Mouse (Mus musculus) midbrain, postnatal 0 days (tissue): ENCODE results near the gene Ism1. TPM values are rescaled to one million over a fixed set of nuclear protein-coding genes. Genes with fewer than 3 reads are reported as not detected.

Source experiments
- ATAC-seq: fragments of 200-750 bp; cut with Nextera tagmentation; 2 replicates; pipeline ENCODE4 v1.8.0; 2017; ENCODE audit warnings: moderate number of reproducible peaks, mild to moderate bottlenecking, moderate TSS enrichment, moderate library complexity; ENCODE audit not compliant: low FRiP score
- DNase-seq: peaks from one replicate; pipeline ENCODE4 v3.0.0-alpha.2; 2015; ENCODE audit warnings: low spot score
- H3K27ac ChIP-seq: fragments of 300-500 bp; sonication (generic); 2 replicates; pipeline ENCODE4 v1.5.1; 2014; ENCODE audit warnings: low read depth, mild to moderate bottlenecking, low read length, mixed read lengths
- H3K27me3 ChIP-seq: fragments of 300-500 bp; sonication (generic); 2 replicates; pipeline ENCODE4 v1.6.1; 2014; ENCODE audit warnings: low read length, control low read depth, mixed read lengths; ENCODE audit not compliant: insufficient read depth
- H3K36me3 ChIP-seq: fragments of 300-500 bp; sonication (generic); 2 replicates; pipeline ENCODE4 v1.6.1; 2014; ENCODE audit warnings: low read length, control low read depth, mixed read lengths; ENCODE audit not compliant: insufficient read depth
- H3K4me1 ChIP-seq: fragments of 300-500 bp; sonication (generic); 2 replicates; pipeline ENCODE4 v1.6.1; 2014; ENCODE audit warnings: mild to moderate bottlenecking, control low read depth, antibody characterized with exemption, low read length, mixed read lengths; ENCODE audit not compliant: insufficient read depth
- H3K4me2 ChIP-seq: fragments of 300-500 bp; sonication (generic); 2 replicates; pipeline ENCODE4 v1.6.1; 2014; ENCODE audit warnings: low read depth, mild to moderate bottlenecking, low read length, mixed read lengths; ENCODE audit not compliant: poor library complexity, severe bottlenecking
- H3K4me3 ChIP-seq: fragments of 300-500 bp; sonication (generic); 2 replicates; pipeline ENCODE4 v1.5.1; 2014; ENCODE audit warnings: low read depth, mild to moderate bottlenecking, low read length, moderate library complexity
- H3K9ac ChIP-seq: fragments of 300-500 bp; sonication (generic); replicated peaks from 2 replicates; pipeline ENCODE4 v1.6.1; 2014; ENCODE audit warnings: mild to moderate bottlenecking, low read length, moderate library complexity, mixed read lengths; ENCODE audit not compliant: poor library complexity, severe bottlenecking
- H3K9me3 ChIP-seq: fragments of 300-500 bp; sonication (generic); 2 replicates; pipeline ENCODE4 v1.6.1; 2016; ENCODE audit warnings: low read length, control low read depth
- CTCF ChIP-seq: IDR thresholded peaks from 2 replicates; pipeline ENCODE4 v1.5.1; 2016; ENCODE audit warnings: antibody characterized with exemption, mild to moderate bottlenecking
- WGBS: fragments of 180-500 bp; shearing (Covaris S2); extraction: QIAGEN DNeasy Blood & Tissue Kit; methylation state at CpG from one replicate; pipeline ENCODE4 v1.1.7; 2014; 5-methylcytosine and 5-hydroxymethylcytosine counted together
- polyA plus RNA-seq: library from polyadenylated mRNA; unstranded; fragments of >200 nt; fragmentation: Nextera tagmentation; extraction: Ambion mirVana; gene quantifications from 2 replicates; pipeline ENCODE4 v1.2.1, GENCODE M21; 2015
- total RNA-seq: library from RNA; depleted of rRNA; stranded (reverse); fragments of >200 nt; gene quantifications from 2 replicates; pipeline ENCODE4 v1.2.3, GENCODE M21; 2014

Gene Ism1
- total and polyA plus RNA-seq, 2 experiments from 2014 or later: 0.73 to 1.3 TPM

- Histone ChIP-seq H3K4me2 (no peak overlapping the region), H3K4me3 (no peak overlapping the region), H3K9me3 (no peaks in the 10 kb centered on the region), H3K4me1 (no peaks in the 10 kb centered on the region), H3K27me3 (no peaks in the 10 kb centered on the region), H3K27ac (no peak overlapping the region), H3K9ac (no peak overlapping the region), H3K36me3 (no peaks in the 10 kb centered on the region)
- TF ChIP-seq CTCF: peak; percentile 46
- WGBS: 68% methylated on average over 3 of the region's 3 CpGs
- ATAC-seq (no peak), DNase-seq (no peak)
These were observed 100.3 kb downstream of the Ism1 start for GRCm38 (mm10) chr2:139778283-139778682.

DNA sequence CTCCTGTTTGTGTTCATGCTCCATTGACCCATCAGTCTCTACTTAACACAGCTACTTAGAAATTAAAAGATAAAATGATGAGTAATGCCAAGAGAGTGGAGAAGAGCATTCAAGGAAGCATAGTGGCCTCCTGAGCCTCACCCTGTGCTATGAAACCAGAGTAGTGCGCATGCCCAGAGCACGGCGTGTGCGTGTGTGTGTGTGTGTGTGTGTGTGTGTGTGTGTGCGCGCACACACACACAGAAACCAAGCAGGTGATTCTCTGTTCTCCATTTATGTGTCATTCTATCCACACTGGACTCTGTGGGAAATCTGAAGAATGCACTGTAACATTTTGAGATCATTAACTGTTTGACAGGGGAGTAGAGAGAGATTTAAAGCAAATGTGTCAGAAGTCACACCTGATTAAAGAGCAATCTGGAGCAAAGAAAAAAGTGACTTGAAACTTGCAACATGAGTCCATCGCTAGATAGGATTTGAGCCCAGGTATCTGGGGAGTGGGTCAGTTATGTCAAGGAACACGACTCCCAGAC is 105.4 kb downstream of the Ism1 start:
- WGBS: 91% methylated on average over 8 of the region's 8 CpGs
- DNase-seq (no peak), ATAC-seq (no peak)
- Histone ChIP-seq H3K9me3 (no peaks in the 10 kb centered on the region), H3K36me3 (no peaks in the 10 kb centered on the region), H3K4me1 (no peaks in the 10 kb centered on the region), H3K4me2 (no peak overlapping the region), H3K27me3 (no peaks in the 10 kb centered on the region), H3K4me3 (no peak overlapping the region), H3K27ac (no peak overlapping the region), H3K9ac (no peak overlapping the region)
- TF ChIP-seq CTCF: no peak

DNA sequence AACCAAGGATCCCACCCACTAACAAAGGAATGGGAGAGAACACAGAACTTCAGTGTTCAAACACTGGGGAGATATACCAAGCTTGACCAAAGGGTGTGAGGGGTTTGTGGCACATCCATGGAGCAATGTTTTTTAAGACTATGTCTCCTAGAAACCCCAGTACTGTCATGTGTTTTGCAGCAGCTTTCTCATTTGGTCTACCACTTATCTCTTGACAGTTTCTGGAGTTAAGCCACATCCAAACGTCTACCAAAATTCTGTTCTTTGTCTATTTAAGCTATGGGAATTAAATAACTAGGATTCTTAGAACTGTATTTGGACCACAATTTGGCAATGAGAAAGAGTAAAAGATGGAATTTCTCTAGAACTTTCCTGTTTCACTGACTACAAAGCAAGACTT is 106.5 kb downstream of the Ism1 start:
- no peak for TF ChIP-seq CTCF
- no peak overlapping the region for H3K27ac ChIP-seq
- H3K9ac ChIP-seq: no peak overlapping the region
- H3K27me3 ChIP-seq: no peaks in the 10 kb centered on the region
- H3K4me2 ChIP-seq: no peak overlapping the region
- H3K9me3 ChIP-seq: no peaks in the 10 kb centered on the region
- DNase-seq (no peak), ATAC-seq (no peak)
- 79% methylated on average over 1 of the region's 1 CpGs for WGBS
- H3K4me3 ChIP-seq: no peak overlapping the region
- no peaks in the 10 kb centered on the region for H3K36me3 ChIP-seq
- no peaks in the 10 kb centered on the region for H3K4me1 ChIP-seq

DNA sequence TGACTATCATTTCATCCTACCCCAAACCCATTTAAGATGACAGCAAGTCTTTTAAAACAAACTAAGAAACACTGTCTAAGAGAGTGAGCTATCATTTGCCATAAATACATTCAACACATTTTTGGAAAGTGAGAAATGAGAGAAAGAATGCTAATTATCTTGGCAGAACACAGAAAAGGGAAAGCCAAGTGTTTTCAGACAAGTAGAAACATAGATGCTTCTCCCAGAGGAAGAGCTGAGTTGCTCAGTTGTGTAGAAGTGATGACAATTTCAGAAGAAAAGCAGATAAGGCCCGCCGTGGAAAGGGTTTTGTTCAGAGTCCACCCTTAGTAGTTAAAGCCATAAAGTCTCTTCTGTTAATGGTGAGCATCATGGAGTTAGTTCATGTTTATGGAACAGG is 107.0 kb downstream of the Ism1 start:
- H3K4me3 ChIP-seq: no peak overlapping the region
- DNase-seq (no peak), ATAC-seq (no peak)
- no peaks in the 10 kb centered on the region for H3K27me3 ChIP-seq
- H3K9ac ChIP-seq: no peak overlapping the region
- no peak overlapping the region for H3K27ac ChIP-seq
- H3K9me3 ChIP-seq: no peaks in the 10 kb centered on the region
- H3K4me1 ChIP-seq: no peaks in the 10 kb centered on the region
- WGBS: 83% methylated on average over 2 of the region's 2 CpGs
- no peaks in the 10 kb centered on the region for H3K36me3 ChIP-seq
- no peak for TF ChIP-seq CTCF
- no peak overlapping the region for H3K4me2 ChIP-seq

GRCm38 (mm10) chr2:139788658-139789057 is 110.7 kb downstream of the Ism1 start:
- 82% methylated on average over 4 of the region's 4 CpGs for WGBS
- no peak for ATAC-seq

DNA sequence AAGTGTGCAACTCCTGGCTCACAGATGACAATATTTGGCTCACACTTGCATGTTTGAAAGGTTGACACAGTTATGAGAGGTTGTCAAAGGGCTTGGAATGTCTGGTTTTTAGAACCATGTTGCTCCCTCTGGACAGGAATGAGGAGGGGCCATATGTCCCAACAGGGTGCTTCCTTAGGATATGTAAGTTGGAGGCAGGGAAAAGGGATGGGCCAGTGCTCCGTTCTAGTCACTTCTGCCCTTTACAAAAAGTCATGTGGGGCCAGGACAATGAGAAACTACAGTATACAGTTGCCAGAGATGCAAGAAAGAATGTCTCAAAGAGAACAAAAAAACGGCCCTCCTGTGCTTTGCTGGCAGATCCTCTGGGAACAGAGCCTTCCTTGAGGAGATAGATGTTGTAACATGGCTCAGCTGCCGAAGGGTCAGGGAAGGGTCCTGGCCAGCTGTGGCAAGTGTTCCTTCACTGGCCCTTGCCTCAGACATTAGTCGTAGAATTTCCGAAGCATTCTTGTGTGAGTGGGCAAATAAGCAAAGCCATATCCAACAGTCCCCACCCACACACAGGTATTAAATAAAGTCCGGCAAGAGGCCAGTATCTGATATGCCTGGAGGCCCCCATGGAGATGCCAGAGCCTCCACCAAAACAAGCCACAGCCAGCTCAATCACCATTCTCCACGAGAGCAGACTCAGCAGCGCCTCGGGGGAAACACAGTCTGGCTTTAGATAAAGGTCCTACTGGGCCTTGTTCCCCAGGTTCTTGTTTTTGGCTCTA is 114.6 kb downstream of the Ism1 start:
- no peaks in the 10 kb centered on the region for H3K27me3 ChIP-seq
- H3K36me3 ChIP-seq: no peaks in the 10 kb centered on the region
- TF ChIP-seq CTCF: no peak
- H3K4me2 ChIP-seq: no peak overlapping the region
- ATAC-seq (no peak), DNase-seq (no peak)
- 88% methylated on average over 9 of the region's 9 CpGs for WGBS
- H3K4me3 ChIP-seq: no peak overlapping the region
- H3K9me3 ChIP-seq: no peaks in the 10 kb centered on the region
- no peaks in the 10 kb centered on the region for H3K4me1 ChIP-seq
- H3K9ac ChIP-seq: no peak overlapping the region
- H3K27ac ChIP-seq: no peak overlapping the region

More at GRCm38 (mm10) chr2:139788658-139789057, 110.7 kb downstream of the Ism1 start:
- H3K9me3 ChIP-seq: no peaks in the 10 kb centered on the region
- no peaks in the 10 kb centered on the region for H3K27me3 ChIP-seq
- H3K4me2 ChIP-seq: no peak overlapping the region
- no peak overlapping the region for H3K4me3 ChIP-seq
- H3K36me3 ChIP-seq: no peaks in the 10 kb centered on the region
- H3K27ac ChIP-seq: no peak overlapping the region
- DNase-seq: no peak
- no peak for TF ChIP-seq CTCF
- H3K9ac ChIP-seq: no peak overlapping the region
- no peaks in the 10 kb centered on the region for H3K4me1 ChIP-seq
